Mouse (Mus musculus) limb, embryonic 14.5 days (tissue): Measurements from ENCODE around the gene Ccdc155. TPM values are rescaled to one million over a fixed set of nuclear protein-coding genes. Genes with fewer than 3 reads are reported as not detected.

Experiments used
- ATAC-seq: fragments of 200-750 bp; cut with Nextera tagmentation; 2 replicates; pipeline ENCODE4 v1.8.0; 2017; ENCODE audit warnings: low read depth, moderate number of reproducible peaks, moderate TSS enrichment; ENCODE audit not compliant: low FRiP score
- DNase-seq: peaks from one replicate; pipeline ENCODE4 v3.0.0-alpha.2; 2015; ENCODE audit warnings: low spot score
- H3K27ac ChIP-seq: fragments of 300-500 bp; sonication (generic); replicated peaks from 2 replicates; pipeline ENCODE4 v1.5.1; 2014; ENCODE audit warnings: low read depth, mild to moderate bottlenecking, low read length, moderate library complexity, mixed read lengths
- H3K27me3 ChIP-seq: fragments of 300-500 bp; sonication (generic); 2 replicates; pipeline ENCODE4 v1.6.1; 2014; ENCODE audit warnings: low read length, mixed read lengths; ENCODE audit not compliant: control insufficient read depth, insufficient read depth
- H3K36me3 ChIP-seq: fragments of 300-500 bp; sonication (generic); 2 replicates; pipeline ENCODE4 v1.6.1; 2014; ENCODE audit warnings: mild to moderate bottlenecking, low read length, moderate library complexity, mixed read lengths; ENCODE audit not compliant: control insufficient read depth, insufficient read depth
- H3K4me1 ChIP-seq: fragments of 300-500 bp; sonication (generic); 2 replicates; pipeline ENCODE4 v1.6.1; 2014; ENCODE audit warnings: antibody characterized with exemption, low read length, mixed read lengths; ENCODE audit not compliant: control insufficient read depth, insufficient read depth
- H3K4me2 ChIP-seq: fragments of 300-500 bp; sonication (generic); replicated peaks from 2 replicates; pipeline ENCODE4 v1.6.1; 2014; ENCODE audit warnings: low read depth, mild to moderate bottlenecking, low read length, moderate library complexity; ENCODE audit not compliant: severe bottlenecking
- H3K4me3 ChIP-seq: fragments of 300-500 bp; sonication (generic); replicated peaks from 2 replicates; pipeline ENCODE4 v1.5.1; 2014; ENCODE audit warnings: low read length
- H3K9ac ChIP-seq: fragments of 300-500 bp; sonication (generic); 2 replicates; pipeline ENCODE4 v1.6.1; 2014; ENCODE audit warnings: mild to moderate bottlenecking, low read depth, low read length, moderate library complexity; ENCODE audit not compliant: severe bottlenecking
- H3K9me3 ChIP-seq: fragments of 300-500 bp; sonication (generic); 2 replicates; pipeline ENCODE4 v1.6.1; 2016; ENCODE audit warnings: low read length; ENCODE audit not compliant: control insufficient read depth
- POLR2A ChIP-seq: fragments of 200-500 bp; IDR thresholded peaks from 2 replicates; pipeline ENCODE4 v1.8.0; 2012; ENCODE audit warnings: inconsistent platforms, mild to moderate bottlenecking, moderate library complexity, borderline replicate concordance; ENCODE audit not compliant: insufficient read depth, insufficient read length; ENCODE audit errors: extremely low read depth
- WGBS: fragments of 180-500 bp; shearing (Covaris S2); extraction: QIAGEN DNeasy Blood & Tissue Kit; methylation state at CpG from one replicate; pipeline ENCODE4 v1.1.7; 2014; 5-methylcytosine and 5-hydroxymethylcytosine counted together
- polyA plus RNA-seq, 2 experiments: library from polyadenylated mRNA; depleted of rRNA in 1 of 2; stranded (reverse) in 1 of 2; unstranded in 1 of 2; fragments of >200 nt; fragmentation: Nextera tagmentation in 1 of 2; extraction: Ambion mirVana in 1 of 2; gene quantifications; 2 replicates each; pipeline versions ENCODE4 v1.2.1 to v1.2.3; 2012 to 2014

The Ccdc155 gene
- polyA plus RNA-seq, 2 experiments, result 1.2 to 1.4 TPM

- Histone ChIP-seq H3K27me3 (no peaks in the 10 kb centered on the region), H3K4me2 (peak overlapping the region; percentile 42), H3K4me3 (peak overlapping the region; percentile 21), H3K9ac (peak overlapping the region; percentile 40), H3K4me1 (peaks cover 21% of the 10 kb centered on the region), H3K9me3 (no peaks in the 10 kb centered on the region), H3K27ac (no peak overlapping the region; the same call in 1 of the 2 replicates), H3K36me3 (peaks cover 33% of the 10 kb centered on the region)
- TF ChIP-seq POLR2A, result peak; percentile 20; the same call in 1 of the 2 replicates
- peak; percentile 63 for DNase-seq
- ATAC-seq, result peak; percentile 81
- WGBS, result 5% methylated on average over 21 of the region's 21 CpGs
These were observed 30.4 kb upstream of the Ccdc155 start for GRCm38 (mm10) chr7:45234922-45235571.

GRCm38 (mm10) chr7:45234333-45234841 lies 29.7 kb upstream of the Ccdc155 start:
- peak; percentile 41 for DNase-seq
- 0 out of 2 replicates have a peak overlapping the region, but pooled peaks have one; percentile 31 for H3K9ac ChIP-seq
- H3K36me3 ChIP-seq, result peaks cover 39% of the 10 kb centered on the region
- no peaks in the 10 kb centered on the region for H3K27me3 ChIP-seq
- H3K4me3 ChIP-seq, result no peak overlapping the region
- no peak for ATAC-seq
- peaks cover 21% of the 10 kb centered on the region for H3K4me1 ChIP-seq
- TF ChIP-seq POLR2A, result no peak
- H3K9me3 ChIP-seq, result no peaks in the 10 kb centered on the region
- WGBS, result 9% methylated on average over 28 of the region's 29 CpGs
- peak overlapping the region; percentile 42 for H3K4me2 ChIP-seq
- H3K27ac ChIP-seq, result peak overlapping the region; percentile 39; the same call in 1 of the 2 replicates

- peaks cover 46% of the 10 kb centered on the region for H3K36me3 ChIP-seq
- no peaks in the 10 kb centered on the region for H3K27me3 ChIP-seq
- H3K4me1 ChIP-seq, result peaks cover 21% of the 10 kb centered on the region
- ATAC-seq (no peak), DNase-seq (no peak)
- no peaks in the 10 kb centered on the region for H3K9me3 ChIP-seq
- peak overlapping the region; percentile 39; the same call in 1 of the 2 replicates for H3K27ac ChIP-seq
- H3K9ac ChIP-seq, result 0 out of 2 replicates have a peak overlapping the region, but pooled peaks have one; percentile 31
- WGBS, result 34% methylated on average over 20 of the region's 20 CpGs
- 0 out of 2 replicates have a peak overlapping the region, but pooled peaks have one; percentile 16 for H3K4me2 ChIP-seq
- no peak overlapping the region for H3K4me3 ChIP-seq
- TF ChIP-seq POLR2A, result no peak
These were observed 29.1 kb upstream of the Ccdc155 start for GRCm38 (mm10) chr7:45233580-45234332.

- Histone ChIP-seq H3K36me3 (peaks cover 54% of the 10 kb centered on the region), H3K9ac (no peak overlapping the region), H3K27me3 (no peaks in the 10 kb centered on the region), H3K9me3 (no peaks in the 10 kb centered on the region), H3K27ac (no peak overlapping the region), H3K4me3 (no peak overlapping the region), H3K4me1 (peaks cover 21% of the 10 kb centered on the region), H3K4me2 (no peak overlapping the region)
- ATAC-seq (no peak), DNase-seq (no peak)
- 68% methylated on average over 13 of the region's 13 CpGs for WGBS
- TF ChIP-seq POLR2A, result no peak
These were observed 28.2 kb upstream of the Ccdc155 start for GRCm38 (mm10) chr7:45232716-45233465.

GRCm38 (mm10) chr7:45231941-45232340 lies 27.2 kb upstream of the Ccdc155 start:
- no peak for TF ChIP-seq POLR2A
- no peaks in the 10 kb centered on the region for H3K9me3 ChIP-seq
- DNase-seq (no peak), ATAC-seq (no peak)
- WGBS, result 83% methylated on average over 11 of the region's 11 CpGs
- no peak overlapping the region for H3K9ac ChIP-seq
- peaks cover 21% of the 10 kb centered on the region for H3K4me1 ChIP-seq
- no peak overlapping the region for H3K4me3 ChIP-seq
- H3K4me2 ChIP-seq, result no peak overlapping the region
- no peak overlapping the region for H3K27ac ChIP-seq
- peaks cover 62% of the 10 kb centered on the region for H3K36me3 ChIP-seq
- H3K27me3 ChIP-seq, result no peaks in the 10 kb centered on the region
